Mouse (Mus musculus) embryonic facial prominence, embryonic 10.5 days (tissue): Measurements from ENCODE around the gene Fchsd2. TPM values are rescaled to one million over a fixed set of nuclear protein-coding genes. Genes with fewer than 3 reads are reported as not detected.

Source experiments
- DNase-seq: peaks from one replicate; pipeline ENCODE4 v3.0.0-alpha.2; 2017; ENCODE audit warnings: low spot score
- H3K27ac ChIP-seq: fragments of 300-500 bp; sonication (generic); replicated peaks from 2 replicates; pipeline ENCODE4 v1.5.1; 2016; ENCODE audit warnings: mild to moderate bottlenecking
- H3K27me3 ChIP-seq: fragments of 300-500 bp; sonication (generic); replicated peaks from 2 replicates; pipeline ENCODE4 v1.6.1; 2016; ENCODE audit warnings: low read depth, mild to moderate bottlenecking; ENCODE audit not compliant: poor library complexity, severe bottlenecking
- H3K36me3 ChIP-seq: fragments of 300-500 bp; sonication (generic); replicated peaks from 2 replicates; pipeline ENCODE4 v1.6.1; 2016; ENCODE audit warnings: mild to moderate bottlenecking, moderate library complexity
- H3K4me1 ChIP-seq: fragments of 300-500 bp; sonication (generic); 2 replicates; pipeline ENCODE4 v1.6.1; 2016
- H3K4me3 ChIP-seq: fragments of 300-500 bp; sonication (generic); 2 replicates; pipeline ENCODE4 v1.5.1; 2016; ENCODE audit warnings: mild to moderate bottlenecking, moderate library complexity
- H3K9me3 ChIP-seq: fragments of 300-500 bp; sonication (generic); 2 replicates; pipeline ENCODE4 v1.6.1; 2016; ENCODE audit warnings: mild to moderate bottlenecking
- WGBS: fragments of 180-500 bp; shearing (Covaris S2); methylation state at CpG from one replicate; pipeline ENCODE4 v1.1.7; 2016; 5-methylcytosine and 5-hydroxymethylcytosine counted together
- polyA plus RNA-seq: library from polyadenylated mRNA; unstranded; fragments of >200 nt; fragmentation: Nextera tagmentation; extraction: Ambion mirVana; gene quantifications from 2 replicates; pipeline ENCODE4 v1.2.1, GENCODE M21; 2016

Gene Fchsd2
- polyA plus RNA-seq, 1 experiment from 2014 or later, result 20.9 TPM

GRCm38 (mm10) chr7:101063523-101063922 lies 29.1 kb upstream of the Fchsd2 start:
- Histone ChIP-seq H3K4me3 (no peak overlapping the region), H3K27ac (no peak overlapping the region), H3K9me3 (no peaks in the 10 kb centered on the region), H3K36me3 (no peaks in the 10 kb centered on the region), H3K4me1 (peaks cover 12% of the 10 kb centered on the region), H3K27me3 (peaks cover 14% of the 10 kb centered on the region)
- no peak for DNase-seq
- WGBS, result 86% methylated on average over 10 of the region's 10 CpGs

GRCm38 (mm10) chr7:101064697-101065688 lies 27.7 kb upstream of the Fchsd2 start:
- no peak overlapping the region for H3K4me3 ChIP-seq
- H3K9me3 ChIP-seq, result no peaks in the 10 kb centered on the region
- no peak overlapping the region for H3K27ac ChIP-seq
- H3K36me3 ChIP-seq, result no peaks in the 10 kb centered on the region
- 85% methylated on average over 7 of the region's 7 CpGs for WGBS
- DNase-seq, result no peak
- peaks cover 14% of the 10 kb centered on the region for H3K27me3 ChIP-seq
- H3K4me1 ChIP-seq, result peaks cover 20% of the 10 kb centered on the region

GRCm38 (mm10) chr7:101066009-101066408 lies 26.7 kb upstream of the Fchsd2 start:
- WGBS, result 93% methylated on average over 5 of the region's 5 CpGs
- no peak for DNase-seq
- Histone ChIP-seq H3K9me3 (no peaks in the 10 kb centered on the region), H3K4me1 (peaks cover 29% of the 10 kb centered on the region), H3K4me3 (no peak overlapping the region), H3K27me3 (peaks cover 7% of the 10 kb centered on the region), H3K27ac (no peak overlapping the region), H3K36me3 (no peaks in the 10 kb centered on the region)

- Histone ChIP-seq H3K9me3 (no peaks in the 10 kb centered on the region), H3K4me1 (peaks cover 29% of the 10 kb centered on the region), H3K27me3 (peaks cover 6% of the 10 kb centered on the region), H3K36me3 (no peaks in the 10 kb centered on the region), H3K4me3 (no peak overlapping the region), H3K27ac (no peak overlapping the region)
- 74% methylated on average over 3 of the region's 3 CpGs for WGBS
- no peak for DNase-seq
Observed at GRCm38 (mm10) chr7:101066650-101067346, 25.9 kb upstream of the Fchsd2 start.

GRCm38 (mm10) chr7:101067521-101067920 lies 25.1 kb upstream of the Fchsd2 start:
- no peaks in the 10 kb centered on the region for H3K9me3 ChIP-seq
- H3K4me1 ChIP-seq, result peaks cover 23% of the 10 kb centered on the region
- H3K4me3 ChIP-seq, result no peak overlapping the region
- WGBS, result 68% methylated on average over 2 of the region's 2 CpGs
- no peaks in the 10 kb centered on the region for H3K27me3 ChIP-seq
- no peaks in the 10 kb centered on the region for H3K36me3 ChIP-seq
- DNase-seq, result no peak
- H3K27ac ChIP-seq, result no peak overlapping the region

GRCm38 (mm10) chr7:101069271-101069670 lies 23.4 kb upstream of the Fchsd2 start:
- DNase-seq, result no peak
- Histone ChIP-seq H3K27ac (no peak overlapping the region), H3K4me3 (no peak overlapping the region), H3K27me3 (no peaks in the 10 kb centered on the region), H3K9me3 (no peaks in the 10 kb centered on the region), H3K4me1 (peaks cover 27% of the 10 kb centered on the region), H3K36me3 (no peaks in the 10 kb centered on the region)
- WGBS, result 68% methylated on average over 6 of the region's 6 CpGs

GRCm38 (mm10) chr7:101070406-101070805 lies 22.3 kb upstream of the Fchsd2 start:
- Histone ChIP-seq H3K27ac (no peak overlapping the region), H3K9me3 (no peaks in the 10 kb centered on the region), H3K4me1 (peaks cover 31% of the 10 kb centered on the region), H3K36me3 (no peaks in the 10 kb centered on the region), H3K27me3 (no peaks in the 10 kb centered on the region), H3K4me3 (no peak overlapping the region)
- no peak for DNase-seq
- 51% methylated on average over 4 of the region's 4 CpGs for WGBS

- no peak overlapping the region for H3K27ac ChIP-seq
- H3K4me3 ChIP-seq, result no peak overlapping the region
- H3K27me3 ChIP-seq, result no peaks in the 10 kb centered on the region
- peaks cover 31% of the 10 kb centered on the region for H3K4me1 ChIP-seq
- 52% methylated on average over 6 of the region's 6 CpGs for WGBS
- H3K9me3 ChIP-seq, result no peaks in the 10 kb centered on the region
- DNase-seq, result no peak
- H3K36me3 ChIP-seq, result no peaks in the 10 kb centered on the region
Observed at GRCm38 (mm10) chr7:101071020-101071419, 21.6 kb upstream of the Fchsd2 start.

- 79% methylated on average over 12 of the region's 12 CpGs for WGBS
- Histone ChIP-seq H3K27me3 (no peaks in the 10 kb centered on the region), H3K36me3 (no peaks in the 10 kb centered on the region), H3K9me3 (no peaks in the 10 kb centered on the region), H3K4me3 (no peak overlapping the region), H3K27ac (no peak overlapping the region), H3K4me1 (peaks cover 31% of the 10 kb centered on the region)
- no peak for DNase-seq
Observed at GRCm38 (mm10) chr7:101072123-101072740, 20.4 kb upstream of the Fchsd2 start.

GRCm38 (mm10) chr7:101074170-101074767 lies 18.4 kb upstream of the Fchsd2 start:
- H3K9me3 ChIP-seq, result no peaks in the 10 kb centered on the region
- no peak overlapping the region for H3K4me3 ChIP-seq
- 69% methylated on average over 8 of the region's 8 CpGs for WGBS
- H3K4me1 ChIP-seq, result peaks cover 26% of the 10 kb centered on the region
- no peak for DNase-seq
- H3K27me3 ChIP-seq, result no peaks in the 10 kb centered on the region
- H3K27ac ChIP-seq, result no peak overlapping the region
- no peaks in the 10 kb centered on the region for H3K36me3 ChIP-seq

- Histone ChIP-seq H3K36me3 (no peaks in the 10 kb centered on the region), H3K9me3 (no peaks in the 10 kb centered on the region), H3K4me1 (no peaks in the 10 kb centered on the region), H3K27me3 (no peaks in the 10 kb centered on the region), H3K4me3 (no peak overlapping the region), H3K27ac (no peak overlapping the region)
- no peak for DNase-seq
- 80% methylated on average over 9 of the region's 9 CpGs for WGBS
Observed at GRCm38 (mm10) chr7:101083562-101084166, 9.0 kb upstream of the Fchsd2 start.
